Mouse (Mus musculus) hindbrain, embryonic 11.5 days (tissue): ENCODE results near the gene Dpep1. TPM values are rescaled to one million over a fixed set of nuclear protein-coding genes. Genes with fewer than 3 reads are reported as not detected.

Experiments used
- ATAC-seq: fragments of 200-750 bp; cut with Nextera tagmentation; 2 replicates; pipeline ENCODE4 v1.8.0; 2017; ENCODE audit warnings: mild to moderate bottlenecking, moderate TSS enrichment, moderate library complexity; ENCODE audit not compliant: low FRiP score
- DNase-seq: peaks from one replicate; pipeline ENCODE4 v3.0.0-alpha.2; 2015; ENCODE audit warnings: low spot score
- H3K27ac ChIP-seq: fragments of 300-500 bp; sonication (generic); 2 replicates; pipeline ENCODE4 v1.5.1; 2014; ENCODE audit warnings: mild to moderate bottlenecking, low read depth, low read length
- H3K27me3 ChIP-seq: fragments of 300-500 bp; sonication (generic); 2 replicates; pipeline ENCODE4 v1.6.1; 2014; ENCODE audit warnings: mild to moderate bottlenecking, low read length, moderate library complexity, mixed read lengths; ENCODE audit not compliant: control insufficient read depth, insufficient read depth
- H3K36me3 ChIP-seq: fragments of 300-500 bp; sonication (generic); 2 replicates; pipeline ENCODE4 v1.6.1; 2014; ENCODE audit warnings: mild to moderate bottlenecking, low read length, moderate library complexity, mixed read lengths; ENCODE audit not compliant: control insufficient read depth, insufficient read depth
- H3K4me1 ChIP-seq: fragments of 300-500 bp; sonication (generic); replicated peaks from 2 replicates; pipeline ENCODE4 v1.6.1; 2014; ENCODE audit warnings: low read length, mixed read lengths; ENCODE audit not compliant: control insufficient read depth, insufficient read depth
- H3K4me2 ChIP-seq: fragments of 300-500 bp; sonication (generic); replicated peaks from 2 replicates; pipeline ENCODE4 v1.6.1; 2014; ENCODE audit warnings: mild to moderate bottlenecking, low read depth, low read length
- H3K4me3 ChIP-seq: fragments of 300-500 bp; sonication (generic); 2 replicates; pipeline ENCODE4 v1.5.1; 2014; ENCODE audit warnings: low read depth, low read length
- H3K9ac ChIP-seq: fragments of 300-500 bp; sonication (generic); 2 replicates; pipeline ENCODE4 v1.6.1; 2014; ENCODE audit warnings: low read depth, low read length
- H3K9me3 ChIP-seq: fragments of 300-500 bp; sonication (generic); 2 replicates; pipeline ENCODE4 v1.6.1; 2016; ENCODE audit warnings: low read length; ENCODE audit not compliant: control insufficient read depth
- WGBS: fragments of 180-500 bp; shearing (Covaris S2); extraction: QIAGEN DNeasy Blood & Tissue Kit; methylation state at CpG from one replicate; pipeline ENCODE4 v1.1.7; 2014; 5-methylcytosine and 5-hydroxymethylcytosine counted together
- polyA plus RNA-seq: library from polyadenylated mRNA; unstranded; fragments of >200 nt; fragmentation: Nextera tagmentation; extraction: Ambion mirVana; gene quantifications from 2 replicates; pipeline ENCODE4 v1.2.1, GENCODE M21; 2014

The Dpep1 gene
- polyA plus RNA-seq, 1 experiment from 2014 or later, result 0.43 TPM

DNA sequence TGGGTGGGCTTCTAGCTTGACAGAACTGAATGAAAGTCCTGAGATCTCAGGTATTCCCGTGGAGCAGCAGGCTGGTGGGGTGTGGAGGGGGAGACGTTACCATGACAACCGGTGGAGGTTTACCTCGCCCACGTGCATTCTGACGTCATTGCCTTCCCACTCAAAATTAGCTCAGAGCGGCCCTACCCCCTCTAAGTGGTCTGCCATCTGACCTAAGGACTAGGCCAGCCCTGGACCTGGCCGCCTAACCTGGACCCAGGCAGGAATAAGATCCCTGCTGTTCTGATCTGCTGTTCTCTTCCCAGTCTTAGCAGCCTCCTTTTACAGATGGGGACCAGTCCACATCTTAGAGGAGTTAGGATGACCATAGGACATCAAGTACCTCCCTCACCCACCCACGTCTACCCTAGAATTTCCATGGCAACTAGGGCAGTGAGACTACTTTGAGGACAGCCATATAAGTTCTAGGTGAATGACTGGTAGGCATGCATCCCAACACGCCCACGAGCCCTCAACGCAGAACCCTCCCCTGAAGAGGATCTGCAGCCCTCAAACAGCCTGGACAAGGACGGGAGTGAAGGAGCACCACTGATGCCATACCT is 49.0 kb downstream of the Dpep1 start:
- no peak for ATAC-seq

DNA sequence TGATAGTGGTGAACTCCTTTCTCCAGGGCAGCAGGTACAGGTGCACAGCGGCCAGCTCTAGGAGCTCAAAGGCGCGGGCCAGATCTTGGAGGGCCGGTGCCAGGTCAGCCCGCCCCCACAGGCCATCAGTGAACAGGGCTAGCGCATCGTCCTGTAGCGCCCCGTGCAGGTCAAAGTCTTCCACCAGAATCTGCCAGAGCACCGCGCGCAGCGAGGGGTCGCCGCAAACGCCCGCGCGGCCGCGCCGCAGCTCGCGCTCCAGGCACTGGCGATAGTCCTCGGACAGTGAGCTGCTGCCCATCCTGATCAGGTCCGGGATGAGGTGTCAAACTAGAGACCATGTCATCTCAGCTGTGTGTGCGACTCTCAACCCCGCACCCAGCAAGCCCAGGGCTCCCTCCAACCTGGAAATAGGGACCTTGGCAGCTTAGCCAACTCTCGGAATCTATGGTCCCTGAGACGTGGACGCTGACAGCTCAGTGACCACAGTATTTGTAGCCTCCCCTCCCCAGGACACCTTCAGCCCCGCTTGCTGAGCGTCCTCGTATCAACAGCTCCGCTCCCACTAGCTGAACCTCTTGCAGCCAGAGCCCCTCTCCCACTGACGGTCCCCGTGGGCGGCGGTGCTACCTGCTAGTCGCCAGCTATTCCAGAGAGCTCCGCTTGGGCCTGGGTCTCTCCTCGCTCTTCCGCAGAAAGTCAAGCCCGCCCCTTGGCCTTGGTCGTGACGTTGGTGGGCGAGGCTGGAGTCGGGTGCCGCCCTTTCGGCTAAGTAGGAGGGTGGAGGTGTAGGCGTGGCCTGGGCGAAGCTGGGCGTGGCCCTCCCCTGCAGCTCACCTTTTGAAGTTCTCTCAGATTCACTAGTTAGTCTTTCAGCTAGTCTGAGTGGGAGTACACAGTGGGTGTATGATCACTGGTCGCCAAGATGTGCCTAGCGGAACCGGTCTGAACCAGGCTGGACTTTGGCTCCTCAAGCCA is 49.8 kb downstream of the Dpep1 start, which contains the start of gene Spata2l:
Gene Spata2l, minus strand, starts transcription at position 714 of the 978 bp plus-strand sequence.
- Histone ChIP-seq H3K36me3 (no peaks in the 10 kb centered on the region), H3K9ac (peak within 1 kb of the TSS; percentile 52), H3K27me3 (peaks cover 21% of the 10 kb centered on the region), H3K4me3 (peak within 1 kb of the TSS; percentile 43), H3K4me1 (peaks cover 6% of the 10 kb centered on the region), H3K27ac (no peak within 1 kb of the TSS), H3K9me3 (no peaks in the 10 kb centered on the region), H3K4me2 (peak within 1 kb of the TSS; percentile 88)
- peak; percentile 76 for ATAC-seq
- 2% methylated on average over 57 of the region's 57 CpGs for WGBS
- peak; percentile 88 for DNase-seq

More for the DNA sequence above, 49.0 kb downstream of the Dpep1 start:
- WGBS, result 39% methylated on average over 13 of the region's 13 CpGs
- H3K27ac ChIP-seq, result no peak overlapping the region
- H3K9ac ChIP-seq, result peak overlapping the region; percentile 52
- H3K4me1 ChIP-seq, result peaks cover 6% of the 10 kb centered on the region
- H3K4me3 ChIP-seq, result peak overlapping the region; percentile 43
- H3K4me2 ChIP-seq, result peak overlapping the region; percentile 88
- H3K36me3 ChIP-seq, result no peaks in the 10 kb centered on the region
- H3K9me3 ChIP-seq, result no peaks in the 10 kb centered on the region
- H3K27me3 ChIP-seq, result peaks cover 21% of the 10 kb centered on the region
- DNase-seq, result no peak

DNA sequence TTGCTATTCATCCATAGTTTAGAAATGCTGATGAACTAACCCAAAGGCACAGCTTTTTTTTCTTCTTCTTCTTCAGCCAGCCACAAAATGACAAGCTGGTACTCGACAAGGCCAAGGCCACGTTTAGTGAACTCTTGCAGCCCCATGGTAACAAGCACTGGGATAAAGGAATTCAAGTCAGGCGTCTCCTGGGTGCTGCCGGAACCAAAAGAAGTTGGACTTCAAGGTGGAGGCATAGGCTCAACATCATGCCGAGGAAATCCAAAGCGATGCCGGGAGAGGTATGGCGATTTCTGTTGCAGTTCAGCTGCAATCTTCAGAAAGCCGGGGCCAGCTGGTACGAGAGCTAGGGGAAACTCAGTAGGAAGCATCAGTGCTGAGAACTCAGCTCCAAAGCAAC is 53.4 kb downstream of the Dpep1 start:
- ATAC-seq, result no peak
- H3K4me3 ChIP-seq, result no peak overlapping the region
- H3K4me2 ChIP-seq, result no peak overlapping the region
- DNase-seq, result no peak
- no peak overlapping the region for H3K27ac ChIP-seq
- peaks cover 6% of the 10 kb centered on the region for H3K4me1 ChIP-seq
- peaks cover 15% of the 10 kb centered on the region for H3K27me3 ChIP-seq
- WGBS, result 87% methylated on average over 10 of the region's 10 CpGs
- no peaks in the 10 kb centered on the region for H3K36me3 ChIP-seq
- no peaks in the 10 kb centered on the region for H3K9me3 ChIP-seq
- H3K9ac ChIP-seq, result no peak overlapping the region

DNA sequence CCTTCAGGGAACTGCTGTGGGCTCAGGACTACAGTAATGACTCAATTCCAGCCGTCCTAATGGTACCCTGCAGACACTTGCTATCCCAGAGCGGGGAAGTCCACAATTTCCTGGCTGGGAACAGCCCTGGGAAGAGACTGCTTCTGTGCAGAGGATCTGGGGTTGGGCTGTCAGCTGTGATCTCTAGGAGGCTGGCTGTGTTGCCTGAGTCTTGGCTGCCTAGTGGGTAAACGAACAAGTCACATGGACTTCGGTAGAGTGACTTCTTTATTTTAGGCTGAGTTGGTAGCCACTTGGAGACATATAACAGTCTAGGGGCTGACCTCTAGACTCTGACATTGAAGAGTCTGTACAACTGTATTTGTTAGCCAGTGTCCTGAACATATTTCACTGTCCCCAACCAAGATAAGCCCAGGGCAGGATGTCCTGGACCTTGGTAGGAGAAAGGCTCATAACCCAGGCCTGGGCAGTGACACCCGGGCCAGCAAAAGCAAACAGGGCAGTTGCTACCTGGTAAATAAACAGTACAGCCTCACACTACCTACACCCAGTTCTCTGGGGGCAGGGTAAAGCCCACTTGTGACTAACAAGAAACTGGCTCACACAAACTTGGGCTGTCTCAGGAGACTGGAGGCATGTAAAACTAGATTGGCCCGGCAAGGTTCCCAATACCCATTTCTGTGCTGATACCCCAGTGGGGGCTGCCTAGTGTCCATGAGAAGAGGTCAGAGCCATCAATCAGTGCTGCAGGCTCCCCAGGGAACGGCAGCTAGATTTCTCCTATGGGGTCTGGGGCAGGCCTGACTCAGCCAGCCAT is 56.3 kb downstream of the Dpep1 start:
- ATAC-seq (no peak), DNase-seq (no peak)
- Histone ChIP-seq H3K4me2 (no peak overlapping the region), H3K9ac (no peak overlapping the region), H3K36me3 (peaks cover 7% of the 10 kb centered on the region; the same call in 1 of the 2 replicates), H3K9me3 (no peaks in the 10 kb centered on the region), H3K27ac (no peak overlapping the region), H3K4me3 (no peak overlapping the region), H3K4me1 (no peaks in the 10 kb centered on the region), H3K27me3 (peaks cover 2% of the 10 kb centered on the region; the same call in 1 of the 2 replicates)
- 83% methylated on average over 7 of the region's 7 CpGs for WGBS

DNA sequence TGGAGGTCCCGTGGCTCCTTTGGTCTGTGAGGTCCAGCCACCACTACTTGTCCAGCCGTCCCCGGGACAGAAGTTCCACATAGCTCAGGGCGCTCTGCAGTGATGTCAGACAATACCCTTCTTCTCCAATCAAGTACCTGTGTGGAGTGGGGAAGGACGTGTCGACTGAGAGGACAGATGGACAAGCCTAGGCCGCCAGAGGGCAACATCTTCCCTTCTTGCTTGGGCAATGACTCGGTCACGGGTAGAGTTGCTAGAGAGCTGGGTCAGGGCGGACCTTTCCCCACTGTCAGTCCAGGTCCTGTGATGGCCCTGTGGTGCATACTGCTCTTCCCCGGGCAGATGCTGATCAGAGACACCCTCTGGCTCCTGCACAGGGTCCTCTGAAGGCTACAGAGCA is 57.0 kb downstream of the Dpep1 start:
- no peak for ATAC-seq

DNA sequence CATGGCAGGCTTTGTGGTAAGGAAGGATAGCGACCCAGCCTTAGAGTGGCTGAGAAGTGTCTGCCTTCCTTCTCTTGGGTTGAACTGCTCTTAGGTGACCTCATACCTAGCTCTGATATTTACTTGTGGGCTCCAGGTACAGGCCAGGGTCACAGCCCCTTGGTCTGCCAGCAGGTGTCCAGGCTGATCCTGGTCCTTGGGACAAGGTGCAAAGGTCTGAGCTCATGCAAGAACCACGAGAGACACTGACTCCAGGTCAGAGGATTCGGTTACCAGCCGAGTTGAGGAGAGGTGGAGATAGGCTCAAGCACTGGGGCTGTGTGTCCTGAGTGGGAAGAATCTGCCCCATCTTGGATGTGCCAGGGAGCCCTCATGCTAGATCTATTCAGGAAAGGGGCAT is 58.3 kb downstream of the Dpep1 start:
- Histone ChIP-seq H3K9ac (no peak overlapping the region), H3K4me2 (no peak overlapping the region), H3K36me3 (peaks cover 10% of the 10 kb centered on the region; the same call in 1 of the 2 replicates), H3K27me3 (no peaks in the 10 kb centered on the region), H3K4me3 (no peak overlapping the region), H3K27ac (no peak overlapping the region), H3K9me3 (no peaks in the 10 kb centered on the region), H3K4me1 (no peaks in the 10 kb centered on the region)
- DNase-seq (no peak), ATAC-seq (no peak)
- 95% methylated on average over 4 of the region's 4 CpGs for WGBS

More for the DNA sequence above, 57.0 kb downstream of the Dpep1 start:
- H3K9ac ChIP-seq, result no peak overlapping the region
- no peak overlapping the region for H3K4me3 ChIP-seq
- no peaks in the 10 kb centered on the region for H3K9me3 ChIP-seq
- no peaks in the 10 kb centered on the region for H3K4me1 ChIP-seq
- H3K4me2 ChIP-seq, result no peak overlapping the region
- no peak overlapping the region for H3K27ac ChIP-seq
- WGBS, result 71% methylated on average over 11 of the region's 11 CpGs
- H3K27me3 ChIP-seq, result no peaks in the 10 kb centered on the region
- DNase-seq, result no peak
- H3K36me3 ChIP-seq, result peaks cover 10% of the 10 kb centered on the region; the same call in 1 of the 2 replicates

DNA sequence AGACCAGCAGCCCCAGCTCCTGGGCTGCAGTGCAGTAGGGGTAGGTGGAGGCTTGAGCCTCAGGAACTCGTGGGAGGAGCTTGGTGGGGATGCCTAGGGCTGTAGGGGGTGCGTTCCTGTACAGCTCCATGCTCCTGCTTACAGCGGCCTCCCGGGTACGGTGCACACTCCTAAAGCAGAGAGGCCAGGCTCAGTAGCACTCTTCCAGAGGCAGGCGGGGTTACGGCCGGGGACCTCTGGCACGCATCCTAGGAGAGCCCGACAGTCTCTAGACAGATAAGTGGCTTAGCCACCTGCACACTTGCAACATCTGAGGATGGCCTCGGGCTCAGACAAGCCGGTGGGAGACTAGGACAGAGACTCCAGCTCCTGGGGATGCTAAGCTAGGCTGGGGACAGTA is 59.5 kb downstream of the Dpep1 start:
- Histone ChIP-seq H3K4me2 (no peak overlapping the region), H3K36me3 (peaks cover 10% of the 10 kb centered on the region; the same call in 1 of the 2 replicates), H3K9ac (no peak overlapping the region), H3K4me3 (no peak overlapping the region), H3K27ac (no peak overlapping the region), H3K27me3 (no peaks in the 10 kb centered on the region), H3K4me1 (no peaks in the 10 kb centered on the region), H3K9me3 (no peaks in the 10 kb centered on the region)
- DNase-seq (no peak), ATAC-seq (no peak)
- WGBS, result 85% methylated on average over 12 of the region's 12 CpGs

DNA sequence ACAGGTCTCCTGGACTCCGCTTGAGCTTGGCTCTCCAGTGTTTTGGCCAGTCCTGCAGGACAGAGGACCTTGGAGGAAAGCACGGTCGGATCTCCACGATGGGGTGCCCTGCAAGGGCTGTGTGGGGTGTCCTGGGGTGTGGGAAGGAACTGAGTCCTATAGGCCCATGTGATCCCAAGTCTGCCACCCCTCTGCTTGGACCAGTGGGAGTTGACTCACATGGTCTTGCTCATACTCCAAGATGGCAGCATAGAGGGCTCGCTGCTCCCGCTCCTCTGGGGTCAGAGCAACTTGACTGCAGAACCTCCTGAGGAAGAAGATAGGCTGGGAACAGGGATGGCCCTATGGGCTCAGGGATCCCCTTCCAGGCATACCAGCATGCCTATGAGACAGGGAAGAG is 61.7 kb downstream of the Dpep1 start:
- Histone ChIP-seq H3K9me3 (no peaks in the 10 kb centered on the region), H3K27ac (no peak overlapping the region), H3K36me3 (peaks cover 10% of the 10 kb centered on the region; the same call in 1 of the 2 replicates), H3K9ac (no peak overlapping the region), H3K4me1 (no peaks in the 10 kb centered on the region), H3K4me3 (no peak overlapping the region), H3K4me2 (no peak overlapping the region), H3K27me3 (no peaks in the 10 kb centered on the region)
- 94% methylated on average over 6 of the region's 6 CpGs for WGBS
- DNase-seq, result no peak
- no peak for ATAC-seq
